Mouse (Mus musculus) stomach, postnatal 0 days (tissue): Measurements from ENCODE around the gene Stac2.

Source experiments
- CTCF ChIP-seq: IDR thresholded peaks from 2 replicates; pipeline ENCODE4 v1.5.1; 2016; ENCODE audit warnings: antibody characterized with exemption, low read depth, mild to moderate bottlenecking, moderate library complexity
- EP300 ChIP-seq: optimal IDR thresholded peaks from 2 replicates; pipeline ENCODE3; 2016; ENCODE audit warnings: antibody characterized with exemption

GRCm38 (mm10) chr11:98001986-98002385 lies 51.3 kb downstream of the Stac2 start:
- TF ChIP-seq CTCF (no peak), EP300 (no peak)
